Mouse (Mus musculus): Measurements from ENCODE around the gene Tmem131.

The Tmem131 gene

DNA sequence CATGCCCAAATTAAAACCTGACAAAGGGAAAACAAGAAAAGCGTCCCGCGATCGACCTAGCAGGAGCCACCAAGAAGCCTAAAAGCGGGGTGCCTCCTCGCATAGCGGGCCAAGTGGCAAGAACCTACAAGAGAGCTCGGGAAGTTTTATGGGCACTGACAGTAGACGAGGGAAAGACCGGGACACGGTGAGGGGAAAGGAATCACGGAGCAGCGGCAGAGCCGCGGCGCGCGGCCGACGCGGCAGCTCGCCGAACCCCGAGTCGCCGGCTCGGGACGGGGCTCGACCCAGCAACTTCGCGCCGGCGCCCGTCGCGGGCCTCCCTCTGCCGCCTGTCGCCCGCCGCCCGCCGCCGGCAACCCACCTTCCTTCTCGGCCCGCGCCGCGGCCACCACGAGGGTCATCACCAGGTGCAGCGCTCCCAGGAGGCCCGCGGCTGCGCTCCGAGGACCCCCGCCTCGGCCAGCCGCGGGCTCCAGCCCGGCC, 4.6 kb downstream of the Tmem131 start:
- DNase-seq (ENCODE audit: low read depth, low spot score), result no peak

DNA sequence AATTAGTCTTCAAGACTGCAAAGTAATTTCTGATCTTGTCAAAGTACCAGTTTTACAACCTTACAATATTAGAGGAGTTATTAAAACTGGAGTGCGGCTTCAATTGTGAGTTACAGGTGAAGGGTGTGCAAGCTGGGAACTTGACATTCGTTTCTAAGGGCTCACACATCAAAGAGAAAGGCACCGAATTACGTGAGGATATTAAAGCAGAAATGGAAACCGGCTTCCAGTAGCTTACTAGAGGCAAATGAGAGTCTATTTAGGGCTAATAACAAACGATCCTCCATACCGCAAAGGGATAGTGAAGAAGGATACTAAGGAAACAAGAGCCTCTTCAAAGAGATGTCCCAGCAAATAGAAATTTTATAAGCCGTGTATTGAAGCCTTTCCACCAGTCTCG, 5.1 kb downstream of the Tmem131 start:
- no peak for DNase-seq (ENCODE audit: low read depth, low spot score)

DNA sequence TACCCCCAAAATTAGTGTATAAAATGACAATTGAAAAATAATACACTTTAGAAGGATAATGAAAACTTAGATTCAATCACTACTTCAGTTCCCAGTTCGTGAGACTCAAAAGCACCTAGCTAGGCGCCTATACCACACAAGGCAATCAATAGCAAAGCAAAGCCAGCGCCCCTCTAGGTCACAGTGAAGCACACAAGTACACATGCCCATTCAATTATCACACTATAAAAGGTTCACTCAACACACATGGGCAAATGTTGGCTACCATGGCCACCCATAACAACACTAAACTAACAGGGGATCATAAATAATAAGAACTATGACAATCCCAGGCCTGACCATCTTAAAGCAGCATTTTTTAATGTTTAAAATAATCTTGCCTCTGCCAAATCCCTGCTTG, 5.8 kb downstream of the Tmem131 start:
- peak; percentile 54 for DNase-seq (ENCODE audit: low read depth, low spot score)

DNA sequence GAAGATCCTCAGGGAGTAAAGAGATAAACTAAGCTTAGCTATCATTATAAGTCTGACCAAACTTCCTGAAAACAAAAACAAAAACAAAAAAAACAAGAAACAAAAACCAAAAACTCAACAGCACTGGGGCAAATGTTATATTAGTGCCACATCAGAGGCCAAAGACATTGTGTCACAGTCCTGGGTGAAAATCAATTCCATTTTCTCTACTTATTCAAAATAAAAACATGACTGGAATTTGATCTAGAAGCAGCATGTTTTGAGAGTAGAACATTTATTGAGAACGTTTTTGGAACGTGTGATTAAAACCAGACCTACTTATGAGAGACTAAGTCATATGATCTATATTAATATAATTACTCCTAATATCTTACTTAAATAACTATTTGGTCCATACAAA, 6.5 kb downstream of the Tmem131 start:
- no peak for DNase-seq (ENCODE audit: low read depth, low spot score)

DNA sequence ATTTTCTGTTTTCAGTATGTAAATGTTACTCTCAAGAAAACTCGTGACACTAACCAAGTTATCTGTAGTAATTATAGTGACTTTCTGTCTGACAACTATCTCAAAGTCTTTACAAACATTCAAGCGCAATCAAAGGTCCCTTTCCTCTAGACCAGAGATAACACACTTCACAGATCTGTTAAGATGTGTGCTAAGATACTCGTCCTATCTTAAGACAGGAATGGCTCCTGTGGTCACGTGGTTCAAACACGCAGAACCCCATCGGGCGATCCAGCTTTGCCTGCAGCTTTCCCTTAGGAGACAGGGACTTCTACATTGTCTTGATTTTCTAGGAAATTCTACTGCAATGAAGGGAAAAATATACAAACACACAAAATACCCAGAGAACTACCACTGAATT, 6.9 kb downstream of the Tmem131 start:
- no peak for DNase-seq (ENCODE audit: low read depth, low spot score)

DNA sequence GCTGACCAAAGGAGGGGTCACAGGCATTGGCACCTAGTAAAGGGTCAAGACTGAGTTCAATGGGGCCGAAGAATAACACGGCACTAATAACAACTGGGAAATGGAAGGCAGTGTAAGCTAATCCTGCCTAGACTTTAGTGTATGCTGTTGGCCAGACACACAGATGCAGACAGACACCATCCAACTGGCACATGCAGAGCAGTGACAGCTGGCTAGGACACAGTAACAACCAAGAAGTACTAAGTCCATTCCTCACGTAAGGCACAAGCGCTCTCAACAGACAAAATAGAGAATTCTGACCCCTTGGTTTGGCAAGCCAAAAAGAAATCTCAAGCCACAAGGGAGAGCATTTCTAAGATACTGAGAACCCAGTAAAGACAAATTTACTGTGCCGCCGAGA, 8.7 kb downstream of the Tmem131 start:
- DNase-seq (ENCODE audit: low read depth, low spot score), result no peak

DNA sequence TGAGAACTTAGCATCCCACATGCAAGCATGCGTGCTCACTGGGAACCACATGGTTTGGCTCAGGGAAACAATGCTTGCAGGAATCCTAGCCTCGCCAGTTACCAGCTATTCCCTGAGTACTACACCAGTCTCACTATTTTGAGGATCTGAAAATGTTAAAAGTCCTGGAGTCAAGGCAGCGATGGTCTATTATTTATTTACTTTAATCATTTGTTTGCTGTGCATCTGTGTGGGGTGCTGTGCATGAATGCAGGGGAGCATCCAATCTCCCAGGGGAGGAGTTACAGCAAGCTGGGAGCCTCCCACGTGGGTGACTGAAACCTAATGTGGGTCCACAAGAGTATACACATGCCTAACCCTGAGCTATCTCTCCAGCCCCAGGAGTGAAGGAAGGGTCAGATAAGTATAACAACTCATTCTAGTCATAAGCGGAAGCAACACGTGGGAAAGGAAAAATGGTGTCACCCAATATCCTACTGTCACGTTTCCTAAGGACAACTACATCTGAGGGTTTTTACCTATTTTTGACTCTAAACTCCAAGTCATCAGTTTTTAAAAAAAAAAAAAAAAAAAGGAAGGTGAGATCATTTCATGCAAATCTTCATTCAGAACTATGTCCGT, 9.4 kb downstream of the Tmem131 start:
- DNase-seq (ENCODE audit: low read depth, low spot score), result no peak

DNA sequence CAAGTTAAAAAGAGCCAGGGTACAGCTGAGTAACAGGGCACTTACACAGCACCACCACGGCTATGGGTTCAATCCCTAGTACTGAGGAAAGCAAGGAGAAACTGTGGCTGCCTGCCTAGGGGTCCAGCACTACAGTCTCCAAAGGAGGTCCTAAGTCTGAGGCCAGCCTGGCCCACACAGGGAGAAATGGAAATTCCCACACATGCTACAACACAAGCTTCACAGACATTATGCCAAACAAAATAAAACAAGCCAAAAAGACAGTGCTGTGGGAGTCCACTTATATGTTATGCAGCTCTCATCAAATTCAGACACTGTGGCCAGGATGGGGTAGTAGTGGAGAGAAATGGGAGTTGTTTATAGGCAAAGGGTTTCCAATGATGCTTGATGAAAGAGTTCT, 11.2 kb downstream of the Tmem131 start:
- no peak for DNase-seq (ENCODE audit: low read depth, low spot score)

DNA sequence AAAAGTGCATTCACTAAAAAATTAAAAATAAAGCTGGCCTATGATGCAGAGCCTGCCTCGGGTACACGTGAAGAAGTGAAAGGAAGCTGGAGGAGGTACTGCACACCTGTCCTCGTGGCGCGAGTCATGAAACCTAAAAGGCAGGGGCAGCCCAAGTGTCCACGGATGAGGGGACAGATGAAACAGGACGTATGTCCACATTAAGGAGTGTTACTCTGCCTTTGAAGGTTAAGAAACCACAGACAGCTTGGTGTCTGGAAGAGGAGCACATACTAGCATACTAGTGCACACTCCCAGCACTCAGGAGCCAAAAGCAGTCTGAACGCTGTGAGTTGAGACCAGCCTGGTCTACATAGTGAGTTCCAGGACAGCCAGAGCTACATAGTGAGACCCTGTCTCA, 12.6 kb downstream of the Tmem131 start:
- no peak for DNase-seq (ENCODE audit: low read depth, low spot score)

DNA sequence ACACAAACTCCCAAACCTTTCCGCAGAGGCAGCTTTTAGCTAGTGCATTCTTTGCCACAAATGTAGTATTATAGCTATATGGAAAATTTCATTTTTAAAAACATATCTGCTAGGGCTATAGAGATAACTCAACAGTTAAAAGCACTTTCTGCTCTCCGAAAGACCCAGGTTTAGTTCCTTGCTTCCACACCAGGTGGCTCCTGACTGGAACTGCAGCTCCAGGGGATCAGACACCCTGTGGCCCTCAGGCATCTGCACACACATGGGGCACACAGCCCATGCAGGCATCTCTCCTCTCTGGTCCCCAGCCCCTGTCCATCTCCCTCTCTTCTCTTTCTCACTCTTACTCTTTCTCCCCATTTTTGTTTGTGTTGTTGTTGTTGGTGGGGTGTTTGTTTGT, 13.5 kb downstream of the Tmem131 start:
- DNase-seq (ENCODE audit: low read depth, low spot score), result no peak

DNA sequence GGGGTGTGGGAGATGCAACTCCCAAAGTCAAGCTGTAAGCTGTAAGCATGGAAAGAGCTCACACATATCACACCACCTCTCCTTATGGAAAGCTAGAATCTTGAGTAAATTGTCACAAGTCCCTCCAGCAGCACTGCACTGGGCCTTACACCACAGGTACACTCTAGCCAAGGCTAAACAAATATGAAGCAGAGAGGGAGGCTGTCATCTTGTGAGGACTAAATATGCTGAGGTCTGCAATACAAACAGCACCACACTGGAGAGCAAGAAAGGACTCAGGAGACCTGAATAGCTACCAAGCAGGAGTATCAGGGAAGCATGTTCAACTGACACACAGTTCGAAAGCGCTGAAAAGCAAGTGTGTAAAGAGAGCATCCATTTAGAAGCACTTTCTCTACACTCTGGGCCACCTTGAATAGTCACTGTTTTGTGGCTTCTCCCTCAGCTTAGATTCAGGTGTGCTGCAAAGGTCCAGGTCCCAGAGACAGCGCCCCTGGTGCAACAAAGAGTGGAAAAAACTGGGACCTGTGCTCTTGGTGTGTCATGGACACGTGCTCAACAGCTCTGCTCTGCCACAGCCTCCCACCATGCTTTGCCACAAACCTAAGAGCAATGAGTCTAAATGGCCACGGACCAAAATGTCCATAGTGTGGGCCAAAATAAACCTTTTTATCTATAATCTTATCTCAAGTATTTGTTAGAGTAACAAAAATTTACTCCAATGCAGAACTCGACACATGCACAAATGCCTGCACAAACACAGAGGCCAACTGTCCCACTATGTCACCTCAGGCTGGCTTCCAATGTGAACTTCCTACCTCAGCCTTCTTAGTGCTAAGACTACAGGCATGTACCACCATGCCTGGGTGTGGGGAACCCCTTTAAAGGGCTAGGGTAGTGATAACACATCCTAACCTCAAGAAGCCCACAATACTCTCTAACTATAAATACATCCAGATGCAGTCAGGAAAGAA, 14.8 kb downstream of the Tmem131 start:
- no peak for DNase-seq (ENCODE audit: low read depth, low spot score)

DNA sequence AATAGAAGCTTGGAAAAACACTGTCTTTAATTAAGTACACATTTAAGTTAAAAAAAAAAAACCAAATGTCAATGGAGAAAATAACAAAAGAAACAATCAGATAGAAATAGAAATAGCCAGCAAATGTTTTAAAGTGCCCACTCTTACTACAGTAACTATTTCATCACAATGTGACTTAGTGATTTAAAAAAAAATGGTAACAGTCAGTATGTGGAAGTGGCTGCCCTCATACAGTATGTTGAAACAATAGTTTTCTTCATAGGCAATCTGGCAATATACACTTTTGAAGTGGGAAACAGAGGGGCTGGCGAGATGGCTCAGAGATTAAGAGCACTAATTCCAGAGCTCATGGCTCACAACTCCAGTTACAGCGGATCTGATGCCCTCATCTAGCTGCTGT, 15.9 kb downstream of the Tmem131 start:
- no peak for DNase-seq (ENCODE audit: low read depth, low spot score)

DNA sequence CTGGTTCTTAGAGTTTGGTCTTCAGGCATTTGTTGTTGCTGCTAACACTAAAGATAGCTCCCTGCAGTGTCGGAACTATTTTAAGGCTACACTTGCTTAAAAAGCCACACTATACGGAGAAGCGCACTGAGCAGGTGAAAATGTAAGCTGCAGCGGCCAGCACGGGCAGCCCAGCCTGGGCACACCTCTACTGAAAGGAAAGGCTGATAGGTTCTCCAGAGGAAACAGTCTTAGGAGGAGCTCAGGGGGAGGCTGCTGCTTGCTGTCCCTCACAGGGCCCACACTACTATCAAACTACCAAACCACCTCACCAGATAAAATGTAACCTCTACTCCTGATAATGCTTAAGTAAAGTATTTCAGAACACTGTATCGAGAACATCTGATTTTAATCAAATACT, 16.7 kb downstream of the Tmem131 start:
- DNase-seq (ENCODE audit: low read depth, low spot score), result no peak

DNA sequence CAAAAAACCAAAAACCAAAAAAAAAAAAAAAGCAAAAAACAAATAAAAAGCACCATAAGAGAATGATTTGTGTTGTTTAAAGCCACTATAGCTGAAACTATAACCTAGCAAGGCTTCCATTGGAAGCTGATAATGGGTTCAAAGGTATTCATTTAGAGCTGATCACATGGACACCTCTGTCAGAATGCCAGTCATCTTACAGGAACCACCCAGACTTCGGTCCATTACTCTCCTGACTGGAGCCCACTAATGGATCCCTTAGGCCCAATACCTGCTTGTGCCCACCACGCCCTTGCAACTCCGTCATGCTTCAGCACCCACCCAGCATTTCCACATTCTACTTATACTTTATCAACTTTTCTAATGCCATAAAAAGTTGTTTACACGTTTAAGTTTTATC, 17.2 kb downstream of the Tmem131 start:
- DNase-seq (ENCODE audit: low read depth, low spot score), result no peak

DNA sequence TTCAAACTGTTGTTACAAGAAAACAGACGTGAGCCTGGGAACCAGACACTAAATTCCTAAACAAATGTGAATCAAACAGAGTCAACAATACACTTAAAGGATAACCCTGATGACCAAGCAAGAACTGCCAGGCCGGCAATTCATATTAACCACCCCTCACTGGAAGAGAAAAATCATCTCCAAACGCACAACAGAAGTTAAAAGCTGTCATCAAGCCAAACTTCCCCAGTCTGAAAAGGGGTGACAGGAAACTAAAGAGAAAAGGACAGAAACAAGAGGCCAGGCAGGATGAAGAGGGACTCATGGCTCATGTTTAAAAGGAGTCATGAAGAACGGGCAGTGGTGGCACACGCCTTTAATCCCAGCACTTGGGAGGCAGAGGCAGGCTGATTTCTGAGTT, 17.7 kb downstream of the Tmem131 start:
- no peak for DNase-seq (ENCODE audit: low read depth, low spot score)

DNA sequence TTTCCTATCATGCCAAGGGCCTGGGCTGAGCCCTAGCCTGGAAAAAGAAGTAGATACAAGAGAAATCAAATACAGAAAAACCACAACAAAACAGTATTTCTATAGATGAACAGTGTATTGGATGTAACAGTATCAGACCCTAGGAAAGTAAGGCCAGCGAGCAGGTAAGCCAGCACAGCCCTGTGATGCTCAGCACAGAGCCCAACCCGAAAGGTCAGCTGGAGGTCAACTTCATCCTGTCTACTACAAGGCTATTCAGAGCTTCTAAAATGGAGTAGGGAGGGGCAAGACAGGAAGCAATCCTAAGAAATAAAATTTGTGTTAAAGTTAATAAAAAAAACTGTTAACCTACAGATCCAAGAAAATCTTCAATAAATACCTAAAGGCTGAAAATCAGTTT, 18.6 kb downstream of the Tmem131 start:
- DNase-seq (ENCODE audit: low read depth, low spot score), result no peak

DNA sequence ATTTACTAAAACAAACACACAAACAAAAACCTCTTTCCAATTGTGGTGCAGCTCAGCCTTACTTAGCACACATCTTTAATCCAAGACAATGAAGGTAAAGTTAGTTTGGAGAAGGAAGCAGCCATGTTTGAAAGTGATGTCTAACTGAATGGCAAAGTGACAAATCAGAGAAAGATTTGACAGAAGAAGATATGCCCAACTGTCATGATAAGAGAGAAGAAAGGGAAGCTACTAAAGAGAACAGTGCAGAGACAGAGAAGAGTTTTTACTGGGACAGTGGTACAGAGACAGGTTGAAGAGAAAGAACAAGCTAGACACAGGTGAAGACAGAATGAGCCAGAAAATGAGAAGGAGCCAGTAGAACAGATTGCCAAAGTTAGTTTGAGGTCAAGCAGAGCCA, 19.6 kb downstream of the Tmem131 start:
- DNase-seq (ENCODE audit: low read depth, low spot score), result no peak

DNA sequence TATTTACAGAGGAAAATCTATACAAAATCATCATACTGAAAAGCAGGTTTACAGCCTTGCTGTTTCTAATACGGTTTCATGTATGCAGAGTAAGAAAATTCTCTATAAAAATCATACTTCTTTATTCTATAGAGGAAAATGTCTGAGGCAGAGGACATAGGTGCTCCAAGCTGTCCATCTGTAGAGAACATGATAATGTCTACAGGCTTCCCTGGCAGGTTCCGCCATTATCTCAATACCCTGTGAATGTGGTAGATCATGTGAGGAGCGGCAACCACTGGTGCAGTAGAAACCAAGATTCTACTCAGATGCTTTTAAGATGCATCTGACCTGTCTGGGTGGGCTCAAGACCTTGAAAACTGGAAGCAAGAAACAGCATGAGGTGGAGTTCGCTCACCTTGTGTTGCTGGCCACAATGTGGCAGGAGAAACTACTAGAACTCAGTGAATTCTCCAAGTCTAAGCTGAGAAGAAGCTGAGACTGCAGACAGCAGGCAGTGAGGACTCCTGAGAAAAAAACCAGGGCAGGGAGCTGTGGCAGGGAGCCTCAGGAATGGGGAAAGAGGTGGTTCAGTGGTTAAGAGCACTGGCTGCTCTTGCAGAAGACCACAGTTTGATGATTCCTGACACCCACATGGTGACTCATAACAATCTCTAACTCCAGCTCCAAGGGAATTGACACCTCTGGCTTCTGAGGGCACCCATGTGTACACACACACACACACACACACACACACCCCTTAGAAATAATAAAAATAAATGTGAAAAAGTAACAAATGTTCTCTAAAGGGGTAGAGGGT, 20.6 kb downstream of the Tmem131 start:
- no peak for DNase-seq (ENCODE audit: low read depth, low spot score)

DNA sequence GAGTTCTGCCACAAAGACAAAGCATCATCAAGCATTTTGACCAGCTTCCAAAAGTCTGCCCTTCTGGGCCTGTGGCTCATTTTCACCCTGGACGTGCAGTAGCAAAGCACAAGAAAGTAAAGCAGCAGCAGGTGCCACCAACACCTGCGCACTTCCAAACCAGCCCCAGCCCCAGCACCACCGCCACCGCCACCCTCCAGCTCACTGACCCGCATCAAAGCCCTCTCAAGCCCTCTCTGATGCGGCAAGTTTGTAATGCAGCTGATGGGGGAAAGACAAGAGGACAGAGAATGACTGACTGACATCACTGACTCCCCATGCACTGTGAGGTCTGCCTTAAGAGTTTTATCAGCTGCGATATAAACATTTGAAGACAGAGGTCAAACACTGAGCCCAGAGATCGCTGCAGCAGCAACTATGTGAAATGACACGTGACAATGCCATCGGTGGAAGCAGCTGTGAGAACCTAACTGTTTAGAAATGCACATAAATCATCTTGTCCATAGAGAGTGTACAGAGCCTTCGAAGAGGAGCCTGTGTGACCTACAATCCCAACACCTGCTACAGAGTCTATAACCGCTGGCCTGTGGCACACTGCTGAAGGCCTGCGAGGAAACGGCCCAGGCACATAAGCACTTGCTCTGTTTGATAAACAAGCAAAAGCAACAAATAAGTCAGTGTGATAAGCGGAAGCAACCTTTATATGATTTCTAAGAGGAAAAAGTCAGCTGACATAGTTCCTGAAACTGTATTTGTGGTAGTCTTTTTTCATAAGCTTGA, 21.7 kb downstream of the Tmem131 start:
- DNase-seq (ENCODE audit: low read depth, low spot score), result peak; percentile 49

DNA sequence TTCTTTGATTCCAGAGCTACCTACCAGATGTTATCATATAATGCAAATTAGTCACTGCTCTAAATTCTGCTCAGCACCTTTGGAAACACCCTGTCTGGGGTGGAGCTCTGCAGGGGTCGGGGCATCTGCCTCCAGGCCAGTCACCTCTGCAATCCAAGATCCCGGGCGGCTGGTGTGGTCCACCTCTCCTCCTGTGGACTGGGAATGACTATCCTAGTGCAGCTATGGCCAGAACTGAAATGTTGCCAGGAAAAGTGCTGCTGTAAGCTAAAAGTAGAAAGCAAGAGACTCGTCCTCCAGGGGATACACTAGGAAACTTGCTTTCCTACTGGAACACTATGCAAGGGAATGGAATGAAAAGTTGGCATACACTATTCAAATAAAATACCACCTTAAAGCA, 22.7 kb downstream of the Tmem131 start:
- DNase-seq (ENCODE audit: low read depth, low spot score), result no peak

DNA sequence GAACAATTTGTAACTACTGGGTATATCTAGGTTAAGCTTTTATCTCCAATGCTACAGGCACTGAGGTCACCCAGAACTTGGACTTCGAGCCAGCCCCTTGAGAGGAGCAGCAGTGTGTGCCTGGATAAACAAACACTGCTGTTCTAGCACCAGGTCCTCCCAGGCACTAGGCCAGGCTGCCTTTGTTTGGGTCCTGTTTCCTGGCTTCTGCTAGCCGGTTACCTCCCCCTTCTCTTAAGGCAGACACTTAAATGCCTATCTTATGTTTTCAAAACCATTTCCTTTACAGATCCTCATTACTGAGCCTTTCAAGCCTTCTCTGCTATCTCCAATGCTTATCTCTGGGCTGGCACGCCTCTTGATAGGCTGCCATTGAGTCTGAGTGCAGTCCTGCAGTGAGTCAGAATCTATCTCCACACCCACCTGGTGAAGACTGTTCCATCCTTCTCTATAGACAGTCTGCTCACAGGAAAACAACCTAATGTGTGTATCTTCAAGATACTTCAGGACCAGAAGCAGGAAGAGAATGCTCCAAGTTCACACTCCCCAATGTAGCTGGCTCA, 23.2 kb downstream of the Tmem131 start:
- DNase-seq (ENCODE audit: low read depth, low spot score), result no peak

All from mesoderm, embryonic 11.5 days (tissue).